ENCODE assay signal across 18 mouse cellular contexts in genomic region chr7:37639740-37640397, GRCm38 (mm10).
A peak's percentile ranks its signal among the peaks of the same experiment; 100 is the strongest.
DNase-seq lines count a peak whose midpoint lies in the region; ATAC-seq and TF ChIP-seq lines count a peak whose summit lies in the region.
"Had no signal": no experiment of that assay in that cellular context is flagged by ENCODE, and none has a peak within 500 bp of the region (broad histone marks: within the 10 kb centered on the region; RNA-seq: fewer than 3 reads in every experiment).

No protein-coding gene starts in this region.

- no peak overlapping the region for H3K27ac ChIP-seq in heart, embryonic 13.5 days (replicated peaks)
- peak overlapping the region; percentile 57 for H3K27ac ChIP-seq in neural tube, embryonic 13.5 days (replicated peaks)
- no peak overlapping the region for H3K27ac ChIP-seq in hindbrain, postnatal 0 days
- H3K27ac ChIP-seq: liver, embryonic 15.5 days; macrophage had no signal

- no peak for TF ChIP-seq CTCF in hindbrain, postnatal 0 days (IDR thresholded peaks at IDR 0.05; ENCODE audit: low read depth)

- H3K4me1 ChIP-seq in heart, embryonic 13.5 days, result no peaks in the 10 kb centered on the region; the same call in 1 of the 2 replicates
- H3K4me1 ChIP-seq in neural tube, embryonic 13.5 days (replicated peaks), result peaks cover 15% of the 10 kb centered on the region
- no peaks in the 10 kb centered on the region for H3K4me1 ChIP-seq in hindbrain, postnatal 0 days (ENCODE audit: insufficient read depth, low read length)
- H3K4me1 ChIP-seq: liver, embryonic 15.5 days had no signal

- DNase-seq in heart, postnatal 14 days, result no peak
- DNase-seq in neural tube, embryonic 10.5 days (ENCODE audit: extremely low spot score, low spot score), result no peak
- no peak for DNase-seq in hindbrain, postnatal 0 days (ENCODE audit: low spot score)
- DNase-seq in spleen, postnatal 36 days (ENCODE audit: low spot score in 2 of 2), result no peak
- DNase-seq in left cerebral cortex, postnatal 4 days, result no peak
- no peak for DNase-seq in cerebellum, adult 11 months
- DNase-seq: B cell, adult 2 months; cerebellum, postnatal 10 days; heart, postnatal 4 days; kidney, postnatal 4 days; right cerebral cortex, postnatal 14 days; thymus, postnatal 36 days had no signal

- H3K36me3 ChIP-seq in heart, embryonic 13.5 days, result no peaks in the 10 kb centered on the region
- H3K36me3 ChIP-seq in neural tube, embryonic 13.5 days, result no peaks in the 10 kb centered on the region
- no peaks in the 10 kb centered on the region for H3K36me3 ChIP-seq in hindbrain, postnatal 0 days (ENCODE audit: insufficient read depth, low read length)
- H3K36me3 ChIP-seq: G1E; liver, embryonic 15.5 days had no signal

- no peak overlapping the region for H3K4me3 ChIP-seq in heart, embryonic 13.5 days
- no peak overlapping the region for H3K4me3 ChIP-seq in neural tube, embryonic 13.5 days
- H3K4me3 ChIP-seq in hindbrain, postnatal 0 days (ENCODE audit: low read length), result no peak overlapping the region
- H3K4me3 ChIP-seq: liver, embryonic 15.5 days had no signal

- H3K9ac ChIP-seq in heart, embryonic 13.5 days, result no peak overlapping the region
- H3K9ac ChIP-seq in neural tube, embryonic 13.5 days, result no peak overlapping the region
- 0 out of 2 replicates have a peak overlapping the region, but pooled peaks have one; percentile 13 for H3K9ac ChIP-seq in hindbrain, postnatal 0 days (replicated peaks; ENCODE audit: low read length)
- H3K9ac ChIP-seq: liver, embryonic 15.5 days had no signal

- ATAC-seq in heart, embryonic 13.5 days (ENCODE audit: extremely low read depth, insufficient number of reproducible peaks, low FRiP score, low TSS enrichment), result no peak
- no peak; the same call in 1 of the 2 replicates for ATAC-seq in neural tube, embryonic 13.5 days (ENCODE audit: low read depth)
- no peak for ATAC-seq in hindbrain, postnatal 0 days
- ATAC-seq: activated CD4-positive, CD25-positive, alpha-beta regulatory T cell, adult 4 months had no signal

- H3K27me3 ChIP-seq in heart, embryonic 13.5 days (replicated peaks), result no peaks in the 10 kb centered on the region; the same call in 1 of the 2 replicates
- H3K27me3 ChIP-seq in neural tube, embryonic 13.5 days, result no peaks in the 10 kb centered on the region
- no peaks in the 10 kb centered on the region for H3K27me3 ChIP-seq in hindbrain, postnatal 0 days (ENCODE audit: insufficient read depth, low read length)
- H3K27me3 ChIP-seq: liver, embryonic 15.5 days had no signal

- H3K4me2 ChIP-seq in heart, embryonic 13.5 days, result peak overlapping the region; percentile 4; the same call in 1 of the 2 replicates
- no peak overlapping the region for H3K4me2 ChIP-seq in neural tube, embryonic 13.5 days
- no peak overlapping the region for H3K4me2 ChIP-seq in hindbrain, postnatal 0 days (ENCODE audit: low read depth, low read length)
- H3K4me2 ChIP-seq: liver, embryonic 15.5 days had no signal

- 53% methylated on average over 12 of the region's 12 CpGs for WGBS in heart, embryonic 13.5 days
- WGBS in neural tube, embryonic 13.5 days, result 47% methylated on average over 12 of the region's 12 CpGs
- WGBS in hindbrain, postnatal 0 days, result 26% methylated on average over 12 of the region's 12 CpGs

- no peaks in the 10 kb centered on the region for H3K9me3 ChIP-seq in heart, embryonic 13.5 days
- 0 out of 2 replicates have a peak, but pooled peaks cover 2% of the 10 kb centered on the region for H3K9me3 ChIP-seq in neural tube, embryonic 13.5 days
- no peaks in the 10 kb centered on the region for H3K9me3 ChIP-seq in hindbrain, postnatal 0 days (ENCODE audit: low read length)
- H3K9me3 ChIP-seq: liver, embryonic 15.5 days had no signal

- intact Hi-C loops in heart, postnatal 14 days (cut with DNase I), result no loop called here
- intact Hi-C loops in left cerebral cortex, postnatal 4 days (cut with DNase I), result no loop called here
